Mouse (Mus musculus): Measurements from ENCODE around the gene Tbc1d8.

Tbc1d8 gene

DNA sequence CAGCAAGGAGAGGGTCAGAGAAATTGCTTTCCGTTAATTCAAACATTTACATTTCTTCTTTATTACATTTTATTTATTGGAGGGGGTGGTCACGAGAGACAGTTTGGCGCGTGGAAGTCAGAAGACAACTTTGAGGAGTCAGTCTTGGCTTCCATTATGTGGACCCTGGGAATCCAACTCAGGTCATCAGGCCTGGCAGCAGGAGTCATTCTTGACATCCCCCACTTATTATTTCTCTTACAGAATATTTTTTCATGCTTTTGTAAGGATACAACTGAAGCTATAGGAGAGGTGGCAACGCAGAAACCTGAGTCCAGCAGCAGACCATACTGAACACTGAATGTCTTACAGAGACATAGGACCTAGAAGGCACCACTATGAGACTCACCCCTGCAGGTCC is 699 bp upstream of the Tbc1d8 start:
- DNase-seq (ENCODE audit: low read depth, low spot score): no peak

DNA sequence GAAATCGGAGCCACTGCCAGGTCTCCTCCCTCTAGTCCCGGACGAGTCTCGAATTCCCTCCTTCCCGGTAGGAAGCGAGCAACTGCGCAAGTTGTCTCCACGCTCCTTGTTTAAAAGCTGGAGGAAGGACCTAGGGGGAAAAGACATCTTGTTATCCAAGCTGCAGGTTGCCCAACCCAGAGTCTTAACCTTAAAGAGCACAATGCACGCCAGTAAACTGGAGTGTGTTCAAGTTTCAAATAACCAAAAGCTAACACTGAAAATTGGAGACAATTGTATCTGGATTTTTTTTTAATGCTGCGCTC is 293 bp upstream of the Tbc1d8 start:
- no peak for DNase-seq (ENCODE audit: low read depth, low spot score)

- DNase-seq (ENCODE audit: low read depth, low spot score): no peak
These were observed 1.5 kb downstream of the Tbc1d8 start for GRCm38 (mm10) chr1:39477064-39477463.

GRCm38 (mm10) chr1:39476341-39476740 is 2.2 kb downstream of the Tbc1d8 start:
- DNase-seq (ENCODE audit: low read depth, low spot score): no peak

- no peak for DNase-seq (ENCODE audit: low read depth, low spot score)
These were observed 4.0 kb downstream of the Tbc1d8 start for GRCm38 (mm10) chr1:39474516-39474915.

- DNase-seq (ENCODE audit: low read depth, low spot score): no peak
These were observed 7.2 kb downstream of the Tbc1d8 start for GRCm38 (mm10) chr1:39471298-39471902.

GRCm38 (mm10) chr1:39468982-39469381 is 9.6 kb downstream of the Tbc1d8 start:
- no peak for DNase-seq (ENCODE audit: low read depth, low spot score)

- no peak for DNase-seq (ENCODE audit: low read depth, low spot score)
These were observed 12.0 kb downstream of the Tbc1d8 start for GRCm38 (mm10) chr1:39466526-39466925.

GRCm38 (mm10) chr1:39464760-39465159 is 13.8 kb downstream of the Tbc1d8 start:
- no peak for DNase-seq (ENCODE audit: low read depth, low spot score)

DNA sequence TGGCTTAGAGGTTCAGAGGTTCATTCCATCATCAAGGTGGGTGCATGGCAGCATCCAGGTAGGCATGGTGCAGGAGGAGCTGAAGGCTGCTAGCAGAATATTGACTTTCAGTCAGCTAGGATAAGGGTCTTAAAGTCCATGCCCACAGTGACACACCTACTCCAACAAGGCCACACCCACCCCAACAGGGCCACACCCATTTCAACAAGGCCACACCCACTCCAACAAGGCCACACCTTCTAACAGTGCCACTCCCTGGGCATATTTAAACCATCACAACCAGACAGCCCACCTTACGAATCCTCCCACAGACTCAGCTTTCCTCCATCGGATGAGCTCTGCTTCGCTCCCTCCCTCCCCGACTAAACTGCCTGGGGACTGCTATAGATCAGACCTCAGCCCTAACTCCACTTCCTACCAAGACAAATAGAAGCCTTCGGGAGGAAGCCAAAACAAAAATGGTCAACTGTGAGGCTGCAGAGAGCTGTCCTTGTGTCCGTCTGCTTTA is 15.6 kb downstream of the Tbc1d8 start:
- DNase-seq (ENCODE audit: low read depth, low spot score): peak; percentile 59

- DNase-seq (ENCODE audit: low read depth, low spot score): no peak
These were observed 16.5 kb downstream of the Tbc1d8 start for GRCm38 (mm10) chr1:39462036-39462435.

DNA sequence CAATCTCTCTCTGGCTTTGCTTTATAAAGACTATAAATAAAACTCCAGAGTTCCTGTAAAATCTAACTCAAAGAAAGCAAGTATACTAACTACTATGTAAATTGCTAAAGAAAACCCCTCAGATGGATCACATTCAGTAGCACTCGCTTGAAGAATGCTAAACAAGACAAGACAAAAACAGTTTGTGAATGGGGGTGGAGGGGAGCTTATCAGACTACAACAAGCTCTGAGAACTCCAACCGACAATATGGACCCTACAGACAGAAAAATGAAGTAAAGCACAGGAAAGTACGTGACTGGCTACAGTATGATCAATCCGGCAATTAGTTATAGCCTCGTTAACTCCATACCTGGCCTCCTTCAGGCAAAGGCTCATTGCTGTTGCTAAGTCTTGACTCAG is 18.1 kb downstream of the Tbc1d8 start:
- no peak for DNase-seq (ENCODE audit: low read depth, low spot score)

DNA sequence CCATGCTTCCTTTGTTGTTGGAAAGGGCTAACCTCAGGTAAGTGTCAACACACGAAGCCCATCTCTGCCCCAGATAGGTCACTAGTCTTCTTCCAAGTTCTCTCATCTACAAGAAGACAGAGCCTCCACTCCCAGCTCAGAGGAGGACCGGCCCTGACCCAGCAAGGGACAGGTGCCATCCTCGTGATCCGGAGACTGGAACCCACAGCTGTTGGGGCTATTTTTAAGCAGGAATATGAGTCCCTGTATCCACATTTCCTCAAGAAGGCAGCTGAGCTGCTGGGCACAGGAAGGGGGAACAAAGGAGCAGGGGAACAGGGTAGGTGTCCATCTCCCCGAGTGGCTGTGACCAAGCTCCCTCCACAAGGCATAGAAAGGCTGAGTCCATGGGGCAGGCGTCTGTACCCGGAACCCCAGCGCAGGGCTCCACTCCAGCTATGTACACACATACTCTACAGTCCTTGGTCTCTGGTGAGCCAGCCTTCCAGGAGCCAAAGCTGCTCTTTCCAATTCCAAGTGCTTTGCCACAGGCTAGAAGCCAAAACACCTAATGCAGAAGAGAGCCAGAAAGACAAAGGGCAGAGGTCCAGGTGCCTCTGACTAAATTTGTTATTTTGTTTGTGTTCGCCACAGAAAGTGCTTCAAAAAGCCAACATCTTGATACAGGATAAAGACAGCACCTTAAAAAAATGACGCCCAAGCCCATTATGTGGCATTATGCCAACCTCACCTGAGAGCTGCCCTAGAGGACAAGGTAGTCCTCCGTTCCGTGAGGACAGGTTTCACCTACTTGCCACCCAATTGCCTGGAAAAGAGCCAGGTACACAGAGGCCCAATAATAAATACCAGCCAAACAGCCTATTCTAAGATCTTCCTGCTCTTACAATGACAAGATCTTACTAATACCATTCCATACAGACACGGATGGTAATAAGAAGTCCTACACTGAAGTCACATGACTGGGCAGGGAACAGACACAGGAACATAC is 20.4 kb downstream of the Tbc1d8 start:
- no peak for DNase-seq (ENCODE audit: low read depth, low spot score)

- peak; percentile 84 for DNase-seq (ENCODE audit: low read depth, low spot score)
These were observed 22.1 kb downstream of the Tbc1d8 start for GRCm38 (mm10) chr1:39456421-39456853.

- peak; percentile 44 for DNase-seq (ENCODE audit: low read depth, low spot score)
These were observed 23.1 kb downstream of the Tbc1d8 start for GRCm38 (mm10) chr1:39455350-39456023.

DNA sequence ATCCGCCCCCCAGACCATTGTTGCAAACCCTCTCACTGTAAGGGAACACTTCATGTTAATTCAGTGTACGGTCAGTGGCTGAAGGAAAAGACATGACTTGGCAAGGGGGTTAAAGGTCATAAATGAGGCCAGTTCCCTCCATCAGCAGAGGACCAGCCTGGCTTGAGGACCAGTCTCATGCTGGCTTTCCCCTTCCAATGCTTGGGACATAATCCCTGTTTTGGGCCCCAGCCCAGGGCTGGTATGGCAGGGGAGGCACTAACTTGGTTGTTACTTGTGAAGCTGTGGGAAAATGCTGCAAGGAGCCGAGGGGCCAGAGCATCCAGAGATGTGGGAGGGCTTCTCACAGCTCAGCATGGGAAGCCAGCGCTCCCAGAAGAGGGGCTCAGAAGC is 23.8 kb downstream of the Tbc1d8 start:
- DNase-seq (ENCODE audit: low read depth, low spot score): no peak

- DNase-seq (ENCODE audit: low read depth, low spot score): no peak
These were observed 24.3 kb downstream of the Tbc1d8 start for GRCm38 (mm10) chr1:39454108-39454782.

DNA sequence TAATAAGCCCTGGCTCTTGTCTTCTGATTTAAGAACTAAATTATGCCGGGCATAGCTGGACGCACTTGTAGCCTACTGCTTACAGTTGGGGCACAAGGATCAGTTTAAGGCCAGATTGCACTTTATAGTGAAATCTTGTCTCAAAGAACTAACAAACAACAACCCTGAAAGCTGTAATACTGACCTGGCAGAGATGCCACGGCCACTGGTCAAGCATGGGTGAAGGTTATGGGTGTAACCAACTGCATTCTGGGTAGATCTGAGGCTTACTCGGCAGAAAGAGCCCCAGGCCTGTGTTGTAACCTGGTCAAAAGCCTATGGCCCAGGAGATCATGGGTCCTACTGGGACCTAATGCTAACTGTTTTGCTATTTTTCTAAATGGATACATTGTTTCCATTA is 26.4 kb downstream of the Tbc1d8 start:
- DNase-seq (ENCODE audit: low read depth, low spot score): no peak

DNA sequence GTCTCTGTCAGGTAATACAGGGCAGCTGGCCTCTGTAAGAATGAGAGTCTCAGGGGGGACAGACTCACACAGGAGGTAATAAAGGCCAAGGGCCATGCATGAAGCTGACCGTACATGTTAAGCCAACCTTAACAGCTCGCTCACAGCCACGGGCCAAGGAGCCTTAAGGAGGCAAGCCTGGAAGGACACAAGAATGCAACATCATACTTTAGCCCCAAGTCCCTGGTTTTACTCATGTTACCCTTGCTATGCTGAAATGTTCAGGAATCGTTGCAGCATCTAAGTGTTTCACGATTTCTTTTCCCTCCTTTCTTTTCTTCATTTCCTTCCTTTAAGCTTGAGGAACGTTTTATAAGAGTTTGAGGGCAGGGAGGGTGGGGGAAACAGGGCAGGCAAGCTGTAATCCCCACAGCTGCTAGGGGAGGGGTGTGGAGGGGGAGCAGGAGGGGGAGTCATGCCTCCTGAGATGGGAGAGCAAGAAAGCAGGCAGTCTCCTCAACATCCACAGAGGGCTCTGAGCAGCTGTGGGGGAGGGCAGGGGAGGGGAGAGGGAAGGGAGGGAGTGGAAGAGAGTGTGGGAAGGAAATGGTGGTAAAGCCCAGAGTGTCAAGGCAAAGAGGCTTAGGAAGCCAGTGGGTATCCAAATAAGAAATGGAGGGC is 28.4 kb downstream of the Tbc1d8 start:
- no peak for DNase-seq (ENCODE audit: low read depth, low spot score)

- no peak for DNase-seq (ENCODE audit: low read depth, low spot score)
These were observed 29.2 kb downstream of the Tbc1d8 start for GRCm38 (mm10) chr1:39449251-39449790.

DNA sequence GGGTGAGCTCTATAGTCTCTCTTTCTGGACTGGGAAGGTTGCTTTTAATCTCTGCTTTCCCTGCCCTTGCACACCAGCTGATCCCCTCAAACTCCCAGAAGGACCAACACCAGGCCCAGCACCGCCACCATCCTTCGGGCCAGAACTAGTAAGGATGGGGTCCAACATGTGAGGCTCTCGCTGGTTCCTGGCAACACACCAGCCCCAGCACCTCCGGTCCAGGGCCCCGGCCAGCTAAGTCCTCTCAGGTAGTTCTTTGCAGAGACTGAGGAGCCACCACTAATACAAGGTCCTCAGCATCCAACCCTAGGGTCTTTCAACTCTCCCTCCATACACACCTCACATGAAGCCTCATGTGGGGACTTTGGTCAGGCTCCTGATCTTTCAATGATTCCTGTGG is 29.7 kb downstream of the Tbc1d8 start:
- DNase-seq (ENCODE audit: low read depth, low spot score): no peak
